Mouse (Mus musculus) embryonic facial prominence, embryonic 12.5 days (tissue): Measurements from ENCODE around the gene Xbp1. TPM values are rescaled to one million over a fixed set of nuclear protein-coding genes. Genes with fewer than 3 reads are reported as not detected.
A peak's percentile ranks its signal among the peaks of the same experiment; 100 is the strongest.
"Not testable (repeated sequence)": the region's sequence is repeated elsewhere in the genome, so short reads cannot be mapped to it uniquely, and the experiment has no call there.

Experiments
- ATAC-seq: fragments of 200-750 bp; cut with Nextera tagmentation; 2 replicates; pipeline ENCODE4 v1.8.0; 2017; ENCODE audit not compliant: insufficient number of reproducible peaks, insufficient read depth, low FRiP score, low TSS enrichment
- H3K27ac ChIP-seq: fragments of 300-500 bp; sonication (generic); 2 replicates; pipeline ENCODE4 v1.5.1; 2016; ENCODE audit warnings: mild to moderate bottlenecking
- H3K27me3 ChIP-seq: fragments of 300-500 bp; sonication (generic); 2 replicates; pipeline ENCODE4 v1.6.1; 2016; ENCODE audit warnings: mild to moderate bottlenecking, moderate library complexity
- H3K36me3 ChIP-seq: fragments of 300-500 bp; sonication (generic); 2 replicates; pipeline ENCODE4 v1.6.1; 2016; ENCODE audit warnings: mild to moderate bottlenecking
- H3K4me1 ChIP-seq: fragments of 300-500 bp; sonication (generic); 2 replicates; pipeline ENCODE4 v1.6.1; 2016
- H3K4me2 ChIP-seq: fragments of 300-500 bp; sonication (generic); replicated peaks from 2 replicates; pipeline ENCODE4 v1.6.1; 2016; ENCODE audit warnings: mild to moderate bottlenecking, moderate library complexity
- H3K4me3 ChIP-seq: fragments of 300-500 bp; sonication (generic); 2 replicates; pipeline ENCODE4 v1.5.1; 2016; ENCODE audit warnings: mild to moderate bottlenecking
- H3K9ac ChIP-seq: fragments of 300-500 bp; sonication (generic); 2 replicates; pipeline ENCODE4 v1.6.1; 2016; ENCODE audit warnings: mild to moderate bottlenecking, moderate library complexity
- H3K9me3 ChIP-seq: fragments of 300-500 bp; sonication (generic); 2 replicates; pipeline ENCODE4 v1.6.1; 2016; ENCODE audit warnings: mild to moderate bottlenecking, moderate library complexity
- WGBS: fragments of 180-500 bp; shearing (Covaris S2); methylation state at CpG from one replicate; pipeline ENCODE4 v1.1.7; 2016; 5-methylcytosine and 5-hydroxymethylcytosine counted together
- polyA plus RNA-seq: library from polyadenylated mRNA; unstranded; fragments of >200 nt; fragmentation: Nextera tagmentation; extraction: Ambion mirVana; gene quantifications from 2 replicates; pipeline ENCODE4 v1.2.1, GENCODE M21; 2016

The Xbp1 gene
- polyA plus RNA-seq, 1 experiment from 2014 or later, result 152 TPM

GRCm38 (mm10) chr11:5509215-5510098 lies 11.0 kb upstream of the Xbp1 start:
- no peak overlapping the region for H3K4me2 ChIP-seq
- H3K27ac ChIP-seq, result no peak overlapping the region
- no peak overlapping the region for H3K4me3 ChIP-seq
- H3K4me1 ChIP-seq, result no peaks in the 10 kb centered on the region
- no peaks in the 10 kb centered on the region for H3K9me3 ChIP-seq
- no peak for ATAC-seq
- no peak overlapping the region for H3K9ac ChIP-seq
- 84% methylated on average over 8 of the region's 8 CpGs for WGBS
- no peaks in the 10 kb centered on the region for H3K27me3 ChIP-seq
- H3K36me3 ChIP-seq, result no peaks in the 10 kb centered on the region

GRCm38 (mm10) chr11:5510099-5510391 lies 10.4 kb upstream of the Xbp1 start:
- no peak overlapping the region for H3K9ac ChIP-seq
- WGBS, result 86% methylated on average over 5 of the region's 5 CpGs
- no peaks in the 10 kb centered on the region for H3K27me3 ChIP-seq
- H3K36me3 ChIP-seq, result no peaks in the 10 kb centered on the region
- no peaks in the 10 kb centered on the region for H3K4me1 ChIP-seq
- H3K4me2 ChIP-seq, result no peak overlapping the region
- no peak overlapping the region for H3K4me3 ChIP-seq
- no peak for ATAC-seq
- H3K9me3 ChIP-seq, result no peaks in the 10 kb centered on the region
- H3K27ac ChIP-seq, result no peak overlapping the region

- not testable (repeated sequence) for H3K27me3 ChIP-seq, ATAC-seq, H3K4me1 ChIP-seq, H3K27ac ChIP-seq, H3K36me3 ChIP-seq, H3K4me2 ChIP-seq, H3K9ac ChIP-seq, H3K4me3 ChIP-seq, H3K9me3 ChIP-seq
- no CpG with 5 or more reads among the region's 2 CpGs for WGBS
Measured at GRCm38 (mm10) chr11:5510686-5511085, 9.8 kb upstream of the Xbp1 start.

DNA sequence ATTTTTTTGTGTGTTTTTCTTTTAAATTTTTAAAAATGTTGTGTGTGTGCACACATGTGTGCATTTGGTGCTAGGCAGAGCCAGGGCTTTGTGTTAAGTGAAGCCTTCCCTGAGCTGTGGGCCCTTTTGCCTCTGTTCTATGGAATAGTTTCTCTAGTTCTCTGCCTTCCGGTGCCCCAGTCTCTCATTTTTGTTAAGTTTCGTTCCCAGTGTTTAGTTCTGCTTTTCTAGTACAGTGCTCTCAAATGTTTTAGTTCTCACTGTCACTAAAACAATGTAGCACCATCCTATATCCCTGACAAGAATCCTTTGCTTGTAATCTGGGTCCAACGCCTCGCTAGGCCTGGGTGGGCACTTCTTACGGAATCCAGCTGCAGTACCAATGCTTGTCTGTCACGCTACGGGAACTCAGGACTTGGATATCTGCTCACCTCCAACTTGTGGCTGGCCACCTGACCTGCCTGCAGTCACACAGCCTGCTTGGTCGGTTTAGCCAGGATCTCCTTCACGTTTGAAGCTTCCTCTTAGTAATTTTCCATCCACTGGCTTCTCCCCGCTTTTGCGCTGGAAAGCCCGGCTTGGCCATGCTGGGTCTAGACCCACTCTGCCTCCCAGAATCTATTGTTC lies 8.2 kb upstream of the Xbp1 start:
- Histone ChIP-seq H3K27ac (no peak overlapping the region), H3K4me3 (no peak overlapping the region), H3K4me2 (no peak overlapping the region), H3K9ac (no peak overlapping the region), H3K4me1 (no peaks in the 10 kb centered on the region), H3K9me3 (no peaks in the 10 kb centered on the region), H3K27me3 (no peaks in the 10 kb centered on the region), H3K36me3 (no peaks in the 10 kb centered on the region)
- 75% methylated on average over 12 of the region's 12 CpGs for WGBS
- ATAC-seq, result no peak

GRCm38 (mm10) chr11:5512961-5513360 lies 7.5 kb upstream of the Xbp1 start:
- ATAC-seq, result no peak
- Histone ChIP-seq H3K9me3 (no peaks in the 10 kb centered on the region), H3K27me3 (no peaks in the 10 kb centered on the region), H3K9ac (no peak overlapping the region), H3K4me2 (no peak overlapping the region), H3K4me1 (no peaks in the 10 kb centered on the region), H3K36me3 (no peaks in the 10 kb centered on the region), H3K27ac (no peak overlapping the region), H3K4me3 (no peak overlapping the region)
- WGBS, result 82% methylated on average over 8 of the region's 8 CpGs

DNA sequence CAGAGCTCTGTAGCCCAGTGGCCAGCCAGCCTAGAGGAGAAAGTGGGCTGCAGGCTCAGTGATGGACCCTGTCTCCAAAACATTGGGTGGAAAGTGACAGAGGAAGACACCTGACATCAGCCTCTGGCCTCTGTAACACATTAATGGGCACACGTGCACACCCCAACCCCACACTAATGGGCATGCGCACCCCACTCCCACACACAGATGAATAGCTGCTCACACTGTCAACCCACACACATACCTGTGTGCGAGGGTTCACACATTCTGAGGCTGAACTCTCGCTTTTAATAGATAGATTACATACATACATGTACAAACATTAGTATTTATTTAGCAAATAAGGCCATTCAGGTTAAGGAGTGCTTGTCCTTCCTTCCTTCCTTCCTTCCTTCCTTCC lies 6.4 kb upstream of the Xbp1 start:
- H3K4me3 ChIP-seq, result no peak overlapping the region
- H3K27me3 ChIP-seq, result no peaks in the 10 kb centered on the region
- 86% methylated on average over 4 of the region's 4 CpGs for WGBS
- H3K9me3 ChIP-seq, result no peaks in the 10 kb centered on the region
- H3K36me3 ChIP-seq, result no peaks in the 10 kb centered on the region
- no peak overlapping the region for H3K9ac ChIP-seq
- ATAC-seq, result no peak
- no peaks in the 10 kb centered on the region for H3K4me1 ChIP-seq
- H3K27ac ChIP-seq, result no peak overlapping the region
- H3K4me2 ChIP-seq, result no peak overlapping the region

- no peaks in the 10 kb centered on the region for H3K27me3 ChIP-seq
- no peak overlapping the region for H3K27ac ChIP-seq
- H3K4me3 ChIP-seq, result no peak overlapping the region
- no peak overlapping the region for H3K4me2 ChIP-seq
- no peaks in the 10 kb centered on the region for H3K4me1 ChIP-seq
- no peaks in the 10 kb centered on the region for H3K9me3 ChIP-seq
- WGBS, result 68% methylated on average over 6 of the region's 6 CpGs
- no peaks in the 10 kb centered on the region for H3K36me3 ChIP-seq
- no peak overlapping the region for H3K9ac ChIP-seq
- ATAC-seq, result no peak
Measured at GRCm38 (mm10) chr11:5515196-5515595, 5.3 kb upstream of the Xbp1 start.

DNA sequence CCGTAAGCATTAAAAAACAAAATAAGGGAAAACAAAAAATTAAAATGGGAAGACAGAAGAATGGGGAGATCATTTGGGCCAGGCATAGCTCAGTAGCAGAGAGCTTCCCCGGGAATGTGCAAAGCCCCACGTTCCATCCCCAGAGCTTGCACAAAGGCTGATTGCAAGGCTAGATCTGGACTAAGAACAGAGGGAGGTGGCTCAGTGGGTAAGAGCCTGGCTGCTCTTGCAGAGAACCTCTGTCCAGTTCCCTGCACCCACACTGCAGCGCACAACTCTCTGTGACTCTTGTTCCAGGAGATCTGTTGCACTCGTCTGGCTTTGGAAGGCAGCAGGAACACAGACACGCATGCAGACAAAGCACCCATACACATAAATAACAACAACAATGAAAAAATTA lies 4.8 kb upstream of the Xbp1 start:
- Histone ChIP-seq H3K4me3 (no peak overlapping the region), H3K9me3 (no peaks in the 10 kb centered on the region), H3K4me2 (no peak overlapping the region), H3K27me3 (no peaks in the 10 kb centered on the region), H3K27ac (no peak overlapping the region), H3K4me1 (no peaks in the 10 kb centered on the region), H3K36me3 (no peaks in the 10 kb centered on the region), H3K9ac (no peak overlapping the region)
- 79% methylated on average over 6 of the region's 6 CpGs for WGBS
- ATAC-seq, result no peak

DNA sequence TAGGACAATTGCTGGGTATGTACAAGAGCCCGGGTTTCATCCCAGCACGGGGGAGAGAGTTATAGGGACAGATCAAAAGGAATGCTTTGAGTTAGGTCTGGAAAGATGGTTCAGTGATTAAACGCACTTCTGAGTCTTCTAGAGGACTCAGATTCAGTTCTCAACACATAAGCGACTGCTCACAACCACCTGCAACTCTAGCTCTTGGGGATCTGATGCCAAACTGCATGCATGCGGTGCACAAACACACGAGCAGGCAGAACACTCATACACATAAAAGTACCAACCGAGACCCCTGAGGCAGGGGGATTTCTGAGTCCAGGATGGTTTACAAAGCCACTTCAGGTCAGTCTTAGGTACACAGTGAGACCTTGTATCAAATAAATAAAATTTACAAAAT lies 4.3 kb upstream of the Xbp1 start:
- Histone ChIP-seq H3K9ac (no peak overlapping the region), H3K4me2 (no peak overlapping the region), H3K27ac (no peak overlapping the region), H3K36me3 (no peaks in the 10 kb centered on the region), H3K27me3 (no peaks in the 10 kb centered on the region), H3K4me1 (no peaks in the 10 kb centered on the region), H3K9me3 (no peaks in the 10 kb centered on the region), H3K4me3 (no peak overlapping the region)
- WGBS, result 76% methylated on average over 7 of the region's 7 CpGs
- ATAC-seq, result no peak

DNA sequence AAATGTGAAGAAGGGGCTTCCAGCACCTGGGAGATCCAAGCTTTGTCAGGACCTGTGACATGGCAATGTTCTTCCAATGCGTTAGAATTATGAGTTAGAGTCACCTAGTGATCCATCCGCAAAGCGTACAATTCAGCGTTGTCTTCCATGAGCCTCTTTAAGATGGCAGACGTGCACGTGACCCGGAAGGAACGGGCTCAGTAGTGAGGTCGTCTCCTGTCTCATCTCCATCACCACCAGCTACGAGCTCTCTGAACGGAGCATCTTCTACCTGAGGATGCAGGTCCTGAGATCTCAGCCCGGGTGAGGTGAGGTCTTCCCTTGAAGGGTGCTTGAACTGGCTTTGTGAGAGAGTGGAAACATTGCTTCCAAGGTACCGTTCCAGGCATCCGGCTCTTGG lies 3.8 kb upstream of the Xbp1 start:
- 92% methylated on average over 14 of the region's 14 CpGs for WGBS
- no peak overlapping the region for H3K27ac ChIP-seq
- no peak overlapping the region for H3K4me2 ChIP-seq
- no peaks in the 10 kb centered on the region for H3K9me3 ChIP-seq
- H3K9ac ChIP-seq, result no peak overlapping the region
- no peak overlapping the region for H3K4me3 ChIP-seq
- ATAC-seq, result no peak
- H3K27me3 ChIP-seq, result no peaks in the 10 kb centered on the region
- H3K36me3 ChIP-seq, result no peaks in the 10 kb centered on the region
- H3K4me1 ChIP-seq, result no peaks in the 10 kb centered on the region

GRCm38 (mm10) chr11:5517346-5517745 lies 3.1 kb upstream of the Xbp1 start:
- Histone ChIP-seq H3K4me3 (no peak overlapping the region), H3K27me3 (no peaks in the 10 kb centered on the region), H3K4me2 (no peak overlapping the region), H3K9ac (no peak overlapping the region), H3K4me1 (peaks cover 5% of the 10 kb centered on the region; the same call in 1 of the 2 replicates), H3K9me3 (no peaks in the 10 kb centered on the region), H3K36me3 (no peaks in the 10 kb centered on the region), H3K27ac (no peak overlapping the region)
- 80% methylated on average over 6 of the region's 6 CpGs for WGBS
- ATAC-seq, result no peak

DNA sequence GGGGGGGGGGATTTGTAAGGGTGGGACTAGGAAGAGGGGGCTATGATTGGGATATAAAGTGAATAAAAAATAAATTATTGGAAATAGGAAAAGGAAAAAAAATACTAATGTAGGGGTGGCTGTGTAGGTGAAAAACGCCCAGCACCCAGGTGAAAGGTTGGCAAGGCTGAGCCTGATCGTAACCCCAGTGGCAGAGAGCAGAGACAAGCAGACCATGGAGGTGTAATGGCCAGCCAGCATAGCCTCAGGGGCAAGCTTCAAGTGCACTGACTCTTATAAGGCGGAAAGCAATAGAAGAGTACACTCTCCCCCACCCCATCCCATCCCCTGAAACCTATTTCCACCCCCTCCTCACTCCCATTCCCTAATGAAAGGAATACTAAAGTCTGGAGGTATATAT lies 778 bp upstream of the Xbp1 start:
- Histone ChIP-seq H3K9ac (no peak overlapping the region), H3K4me1 (peaks cover 17% of the 10 kb centered on the region), H3K4me3 (no peak overlapping the region), H3K9me3 (no peaks in the 10 kb centered on the region), H3K27me3 (no peaks in the 10 kb centered on the region), H3K4me2 (peak overlapping the region; percentile 60; the same call in 1 of the 2 replicates), H3K27ac (no peak overlapping the region), H3K36me3 (peaks cover 20% of the 10 kb centered on the region)
- WGBS, result 86% methylated on average over 3 of the region's 3 CpGs
- no peak for ATAC-seq
